Comparison of ENCODE assay signal across 8 mouse cellular contexts in the genomic region with DNA sequence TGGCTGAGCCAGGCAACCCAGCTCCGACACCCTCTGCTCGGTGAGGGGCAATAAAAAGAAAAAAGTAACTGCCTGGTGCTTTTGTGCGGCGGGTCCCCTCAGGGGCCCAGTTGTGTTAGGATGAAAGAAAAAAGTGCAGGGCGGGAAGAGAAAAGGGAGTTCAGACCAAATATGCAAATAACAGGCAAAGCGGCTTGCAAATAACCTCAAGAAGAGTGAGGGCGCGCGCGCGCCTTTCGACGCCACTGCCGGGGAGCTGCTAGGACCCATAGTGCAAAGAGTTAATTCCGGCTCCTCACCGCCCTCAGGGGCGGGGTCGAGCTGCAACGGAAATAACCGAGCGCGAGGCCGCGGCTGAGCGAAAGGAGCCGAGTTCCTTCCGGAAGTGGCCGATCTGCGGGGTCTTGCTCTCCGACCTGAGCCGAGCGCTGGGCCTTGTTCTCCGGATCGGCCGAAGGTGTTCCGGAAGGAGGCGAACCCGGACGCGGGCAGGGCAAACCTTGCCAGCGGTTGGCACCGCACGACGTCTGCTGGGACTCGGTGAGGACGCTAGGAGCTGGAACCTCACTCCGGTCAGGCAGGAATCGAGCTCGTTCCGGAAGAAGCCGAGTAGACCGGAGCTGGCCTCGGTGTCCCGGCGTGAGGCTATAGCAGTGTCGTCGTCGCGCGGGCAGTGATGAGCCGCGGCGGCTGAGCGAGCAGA. TPM values are rescaled to one million over a fixed set of nuclear protein-coding genes. Genes with fewer than 3 reads are reported as not detected.
A peak's percentile ranks its signal among the peaks of the same experiment; 100 is the strongest.
DNase-seq lines count a peak whose midpoint lies in the region; ATAC-seq and TF ChIP-seq lines count a peak whose summit lies in the region.

Gene Mta2 (plus strand): TSS at position 361 of the 703 bp plus-strand sequence.

- TF ChIP-seq CTCF in bone marrow, adult 2 months (IDR thresholded peaks at IDR 0.05; ENCODE audit: control insufficient read depth, insufficient read depth, low read length) = no peak
- TF ChIP-seq CTCF in midbrain, postnatal 0 days (IDR thresholded peaks at IDR 0.05) = peak; percentile 41

- TF ChIP-seq POLR2A in bone marrow, adult 2 months (IDR thresholded peaks at IDR 0.05; ENCODE audit: borderline replicate concordance, control insufficient read depth, low read depth, low read length) = peak; percentile 96
- TF ChIP-seq POLR2A in limb, embryonic 14.5 days (IDR thresholded peaks at IDR 0.05; ENCODE audit: borderline replicate concordance, extremely low read depth, insufficient read depth, insufficient read length) = peak; percentile 81; the same call in 1 of the 2 replicates

- peak within 1 kb of the TSS; percentile 96 for H3K27ac ChIP-seq in bone marrow, adult 2 months (ENCODE audit: control insufficient read depth, insufficient read depth, low read depth, low read length, poor library complexity)
- peak within 1 kb of the TSS; percentile 99 for H3K27ac ChIP-seq in embryonic facial prominence, embryonic 15.5 days (replicated peaks)
- H3K27ac ChIP-seq in limb, embryonic 14.5 days (replicated peaks; ENCODE audit: low read depth, low read length) = peak within 1 kb of the TSS; percentile 94
- peak within 1 kb of the TSS; percentile 95 for H3K27ac ChIP-seq in midbrain, postnatal 0 days (ENCODE audit: low read depth, low read length)

- peaks cover 5% of the 10 kb centered on the region; the same call in 1 of the 2 replicates for H3K4me1 ChIP-seq in bone marrow, adult 2 months (ENCODE audit: control insufficient read depth, insufficient read depth, low read length)
- peaks cover 40% of the 10 kb centered on the region for H3K4me1 ChIP-seq in embryonic facial prominence, embryonic 15.5 days
- H3K4me1 ChIP-seq in limb, embryonic 14.5 days (ENCODE audit: control insufficient read depth, insufficient read depth, low read length) = peaks cover 21% of the 10 kb centered on the region
- no peaks in the 10 kb centered on the region; the same call in 1 of the 2 replicates for H3K4me1 ChIP-seq in midbrain, postnatal 0 days (ENCODE audit: insufficient read depth, low read length)

- no peaks in the 10 kb centered on the region for H3K9me3 ChIP-seq in embryonic facial prominence, embryonic 15.5 days (replicated peaks)
- H3K9me3 ChIP-seq in limb, embryonic 14.5 days (ENCODE audit: control insufficient read depth, low read length) = no peaks in the 10 kb centered on the region
- H3K9me3 ChIP-seq in midbrain, postnatal 0 days (ENCODE audit: low read length) = no peaks in the 10 kb centered on the region

- H3K4me2 ChIP-seq in embryonic facial prominence, embryonic 15.5 days (replicated peaks) = peak within 1 kb of the TSS; percentile 61
- H3K4me2 ChIP-seq in limb, embryonic 14.5 days (replicated peaks; ENCODE audit: low read depth, low read length, severe bottlenecking) = peak within 1 kb of the TSS; percentile 61
- H3K4me2 ChIP-seq in midbrain, postnatal 0 days (ENCODE audit: low read depth, low read length, poor library complexity, severe bottlenecking) = peak within 1 kb of the TSS; percentile 63

- H3K4me3 ChIP-seq in bone marrow, adult 2 months (replicated peaks; ENCODE audit: control insufficient read depth, low read depth, low read length) = peak within 1 kb of the TSS; percentile 81
- peak within 1 kb of the TSS; percentile 68 for H3K4me3 ChIP-seq in embryonic facial prominence, embryonic 15.5 days (replicated peaks)
- peak within 1 kb of the TSS; percentile 91 for H3K4me3 ChIP-seq in limb, embryonic 14.5 days (replicated peaks; ENCODE audit: low read length)
- peak within 1 kb of the TSS; percentile 71 for H3K4me3 ChIP-seq in midbrain, postnatal 0 days (ENCODE audit: low read depth, low read length)

- peaks cover 49% of the 10 kb centered on the region for H3K36me3 ChIP-seq in embryonic facial prominence, embryonic 15.5 days
- peaks cover 62% of the 10 kb centered on the region for H3K36me3 ChIP-seq in limb, embryonic 14.5 days (ENCODE audit: control insufficient read depth, insufficient read depth, low read length)
- H3K36me3 ChIP-seq in midbrain, postnatal 0 days (ENCODE audit: insufficient read depth, low read length) = peaks cover 12% of the 10 kb centered on the region

- ATAC-seq in embryonic facial prominence, embryonic 15.5 days (ENCODE audit: insufficient number of reproducible peaks, low FRiP score, low TSS enrichment, low read depth) = peak; percentile 92
- ATAC-seq in limb, embryonic 14.5 days (ENCODE audit: low FRiP score, low read depth) = peak; percentile 93
- peak; percentile 95 for ATAC-seq in midbrain, postnatal 0 days (ENCODE audit: low FRiP score)

- under 1% methylated on average over 64 of the region's 64 CpGs for WGBS in bone marrow, adult 2 months
- under 1% methylated on average over 64 of the region's 64 CpGs for WGBS in embryonic facial prominence, embryonic 15.5 days
- WGBS in limb, embryonic 14.5 days = 2% methylated on average over 64 of the region's 64 CpGs
- 1% methylated on average over 64 of the region's 64 CpGs for WGBS in midbrain, postnatal 0 days

- DNase-seq in 416B (ENCODE audit: low read depth) = peak; percentile 95
- peak; percentile 91 for DNase-seq in heart, adult 8-10 months (ENCODE audit: low spot score)
- peak; percentile 96 for DNase-seq in kidney, adult 9 months
- peak; percentile 97 for DNase-seq in limb, embryonic 14.5 days (ENCODE audit: low spot score)
- peak; percentile 98 for DNase-seq in midbrain, postnatal 0 days (ENCODE audit: low spot score)
- DNase-seq in spleen, postnatal 14 days (ENCODE audit: low spot score in 2 of 2) = peak; percentile 93 to 95

- no peaks in the 10 kb centered on the region for H3K27me3 ChIP-seq in embryonic facial prominence, embryonic 15.5 days
- no peaks in the 10 kb centered on the region for H3K27me3 ChIP-seq in limb, embryonic 14.5 days (ENCODE audit: control insufficient read depth, insufficient read depth, low read length)
- H3K27me3 ChIP-seq in midbrain, postnatal 0 days (ENCODE audit: insufficient read depth, low read length) = no peaks in the 10 kb centered on the region

- H3K9ac ChIP-seq in embryonic facial prominence, embryonic 15.5 days = peak within 1 kb of the TSS; percentile 97
- H3K9ac ChIP-seq in limb, embryonic 14.5 days (ENCODE audit: low read depth, low read length, severe bottlenecking) = peak within 1 kb of the TSS; percentile 97
- H3K9ac ChIP-seq in midbrain, postnatal 0 days (replicated peaks; ENCODE audit: low read length, poor library complexity, severe bottlenecking) = peak within 1 kb of the TSS; percentile 87

RNA-seq across cellular contexts. Expression of gene Mta2, which starts in this region (rescaled TPM):
- 67.4 and 91.6 TPM in 2 replicates for polyA plus RNA-seq in bone marrow, adult 2 months (2011; ENCODE audit: insufficient read depth, insufficient read length, low replicate concordance, missing spikeins)
- polyA plus RNA-seq in embryonic facial prominence, embryonic 15.5 days (2015; fragmentation: Nextera tagmentation; extraction: Ambion mirVana) = 155 and 156 TPM in 2 replicates
- total RNA-seq in heart, adult 8-10 months (2022) = 10 to 100 TPM; 28.2 to 33.7 (median 30.4) TPM
- 63.4 and 76.5 TPM in 2 replicates for polyA plus RNA-seq in limb, embryonic 14.5 days (2012; rRNA removed)
- 43.8 and 47.2 TPM in 2 replicates for polyA plus RNA-seq in limb, embryonic 14.5 days (2014; fragmentation: Nextera tagmentation; extraction: Ambion mirVana)
- 64.3 and 65.6 TPM in 2 replicates for total RNA-seq in midbrain, postnatal 0 days (2014; rRNA removed)
- 73.6 and 77.9 TPM in 2 replicates for polyA plus RNA-seq in midbrain, postnatal 0 days (2015; fragmentation: Nextera tagmentation; extraction: Ambion mirVana)

Comparison
In these comparisons a context has a peak if more than half of its experiments do, and no peak if none do; other contexts are left out.
1. Peak in every context shown above with its lines: DNase-seq, ATAC-seq, H3K4me3 ChIP-seq and H3K27ac ChIP-seq.